Mouse (Mus musculus) hindbrain, postnatal 0 days (tissue): ENCODE measurements at regions not wholly inside any gene's neighbourhood (a gene's known extent, or its start where the extent isn't known, plus 50 kb on each side); places are given as distances from the start of the nearest gene placed in this dataset.
A peak's percentile ranks its signal among the peaks of the same experiment; 100 is the strongest.

ENCODE experiments used
- ATAC-seq: fragments of 200-750 bp; cut with Nextera tagmentation; 2 replicates; pipeline ENCODE4 v1.8.0; 2017; ENCODE audit warnings: mild to moderate bottlenecking, moderate TSS enrichment, moderate library complexity
- DNase-seq: peaks from one replicate; pipeline ENCODE4 v3.0.0-alpha.2; 2015; ENCODE audit warnings: low spot score
- H3K27ac ChIP-seq: fragments of 300-500 bp; sonication (generic); 2 replicates; pipeline ENCODE4 v1.5.1; 2014; ENCODE audit warnings: mild to moderate bottlenecking
- H3K27me3 ChIP-seq: fragments of 300-500 bp; sonication (generic); 2 replicates; pipeline ENCODE4 v1.6.1; 2014; ENCODE audit warnings: low read length, mixed read lengths; ENCODE audit not compliant: insufficient read depth
- H3K36me3 ChIP-seq: fragments of 300-500 bp; sonication (generic); 2 replicates; pipeline ENCODE4 v1.6.1; 2014; ENCODE audit warnings: low read length, mixed read lengths; ENCODE audit not compliant: insufficient read depth
- H3K4me1 ChIP-seq: fragments of 300-500 bp; sonication (generic); 2 replicates; pipeline ENCODE4 v1.6.1; 2014; ENCODE audit warnings: antibody characterized with exemption, low read length, mixed read lengths; ENCODE audit not compliant: insufficient read depth
- H3K4me2 ChIP-seq: fragments of 300-500 bp; sonication (generic); 2 replicates; pipeline ENCODE4 v1.6.1; 2014; ENCODE audit warnings: low read depth, mild to moderate bottlenecking, low read length, moderate library complexity, mixed read lengths
- H3K4me3 ChIP-seq: fragments of 300-500 bp; sonication (generic); 2 replicates; pipeline ENCODE4 v1.5.1; 2014; ENCODE audit warnings: low read length
- H3K9ac ChIP-seq: fragments of 300-500 bp; sonication (generic); replicated peaks from 2 replicates; pipeline ENCODE4 v1.6.1; 2014; ENCODE audit warnings: mild to moderate bottlenecking, low read length, moderate library complexity, mixed read lengths
- H3K9me3 ChIP-seq: fragments of 300-500 bp; sonication (generic); 2 replicates; pipeline ENCODE4 v1.6.1; 2016; ENCODE audit warnings: low read length, mixed read lengths
- CTCF ChIP-seq: IDR thresholded peaks from 2 replicates; pipeline ENCODE4 v1.5.1; 2016; ENCODE audit warnings: antibody characterized with exemption, control low read depth, low read depth
- WGBS: fragments of 180-500 bp; shearing (Covaris S2); extraction: QIAGEN DNeasy Blood & Tissue Kit; methylation state at CpG from one replicate; pipeline ENCODE4 v1.1.7; 2014; 5-methylcytosine and 5-hydroxymethylcytosine counted together

DNA sequence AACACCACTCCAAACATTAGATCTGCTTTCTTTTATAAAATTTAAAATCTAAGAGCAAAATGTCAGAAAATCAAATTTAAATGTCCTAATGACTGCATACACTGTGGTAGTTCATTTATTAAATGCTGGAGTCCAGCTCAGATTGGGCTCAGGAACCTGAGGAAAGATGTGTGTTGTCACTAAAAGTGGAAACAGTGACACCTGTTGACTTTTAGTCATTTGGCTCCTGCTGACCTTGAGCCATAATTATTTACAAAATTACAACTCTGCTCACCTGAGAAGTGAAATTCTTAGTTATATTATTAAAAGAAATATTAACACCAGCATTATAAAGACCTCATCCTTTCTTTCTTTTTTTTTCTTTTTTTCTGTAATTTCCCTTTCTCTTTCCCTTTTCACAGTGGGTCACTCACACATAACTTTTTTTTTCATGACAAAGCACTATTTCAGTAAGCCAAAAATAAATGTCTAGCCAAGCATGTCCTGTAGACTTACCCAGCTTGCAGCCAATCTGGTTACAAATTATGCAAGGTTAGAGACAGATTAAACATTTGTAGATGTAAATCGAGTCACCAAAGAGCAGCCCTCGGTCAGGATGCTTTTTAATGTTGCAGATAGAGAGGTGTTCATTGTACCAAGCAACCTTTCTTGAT is 288.9 kb upstream of the Tet2 start:
- H3K4me3 ChIP-seq: no peak overlapping the region
- DNase-seq (no peak), ATAC-seq (no peak)
- WGBS: 88% methylated on average over 2 of the region's 2 CpGs
- H3K27me3 ChIP-seq: no peaks in the 10 kb centered on the region
- no peaks in the 10 kb centered on the region for H3K9me3 ChIP-seq
- H3K4me2 ChIP-seq: no peak overlapping the region
- no peaks in the 10 kb centered on the region for H3K36me3 ChIP-seq
- H3K27ac ChIP-seq: no peak overlapping the region
- H3K4me1 ChIP-seq: no peaks in the 10 kb centered on the region
- TF ChIP-seq CTCF: no peak
- no peak overlapping the region for H3K9ac ChIP-seq

DNA sequence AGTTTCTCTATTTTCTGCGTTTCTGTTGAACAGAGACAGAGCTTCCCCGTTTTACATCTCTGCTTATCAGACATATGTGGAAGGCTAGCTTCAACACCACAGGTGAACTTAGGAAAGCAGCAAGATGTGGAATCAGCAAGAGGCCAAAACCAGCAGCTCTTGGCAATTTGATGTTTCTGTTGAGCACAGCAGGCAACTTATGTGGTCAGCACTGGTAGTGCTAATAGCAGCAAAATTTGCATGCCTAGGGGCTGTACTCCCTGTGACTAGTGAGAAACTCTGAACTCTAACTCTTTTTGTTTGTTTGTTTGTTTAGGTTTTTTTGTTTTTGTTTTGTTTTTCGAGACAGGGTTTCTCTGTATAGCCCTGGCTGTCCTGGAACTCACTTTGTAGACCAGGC is 289.5 kb upstream of the Tet2 start:
- no peak overlapping the region for H3K27ac ChIP-seq
- no peak overlapping the region for H3K4me3 ChIP-seq
- no peaks in the 10 kb centered on the region for H3K27me3 ChIP-seq
- WGBS: 81% methylated on average over 3 of the region's 3 CpGs
- H3K4me1 ChIP-seq: no peaks in the 10 kb centered on the region
- no peaks in the 10 kb centered on the region for H3K9me3 ChIP-seq
- no peak for TF ChIP-seq CTCF
- H3K4me2 ChIP-seq: no peak overlapping the region
- ATAC-seq (no peak), DNase-seq (no peak)
- H3K9ac ChIP-seq: no peak overlapping the region
- no peaks in the 10 kb centered on the region for H3K36me3 ChIP-seq

DNA sequence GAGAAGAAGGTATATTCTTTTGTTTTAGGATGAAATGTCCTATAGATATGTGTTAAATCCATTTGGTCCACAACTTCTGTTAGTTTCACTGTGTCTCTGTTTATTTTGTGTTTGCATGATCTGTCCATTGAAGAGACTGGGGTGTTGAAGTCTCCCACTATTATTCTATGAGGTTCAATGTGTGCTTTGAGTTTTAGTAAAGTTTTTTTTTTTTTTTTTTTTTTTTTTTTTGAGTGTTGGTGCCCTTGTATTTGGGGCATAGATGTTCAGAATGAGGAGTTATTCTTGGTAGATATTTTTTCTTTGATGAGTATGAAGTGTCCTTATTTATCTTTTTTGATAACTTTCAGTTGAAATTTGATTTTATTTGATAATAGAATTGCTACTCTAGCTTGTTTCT is 301.4 kb upstream of the Tet2 start:
- H3K36me3 ChIP-seq: no peaks in the 10 kb centered on the region
- no peaks in the 10 kb centered on the region for H3K4me1 ChIP-seq
- DNase-seq (no peak), ATAC-seq (no peak)
- TF ChIP-seq CTCF: no peak
- H3K4me2 ChIP-seq: no peak overlapping the region
- no peak overlapping the region for H3K27ac ChIP-seq
- H3K4me3 ChIP-seq: no peak overlapping the region
- H3K27me3 ChIP-seq: no peaks in the 10 kb centered on the region
- H3K9ac ChIP-seq: no peak overlapping the region
- no peaks in the 10 kb centered on the region for H3K9me3 ChIP-seq

DNA sequence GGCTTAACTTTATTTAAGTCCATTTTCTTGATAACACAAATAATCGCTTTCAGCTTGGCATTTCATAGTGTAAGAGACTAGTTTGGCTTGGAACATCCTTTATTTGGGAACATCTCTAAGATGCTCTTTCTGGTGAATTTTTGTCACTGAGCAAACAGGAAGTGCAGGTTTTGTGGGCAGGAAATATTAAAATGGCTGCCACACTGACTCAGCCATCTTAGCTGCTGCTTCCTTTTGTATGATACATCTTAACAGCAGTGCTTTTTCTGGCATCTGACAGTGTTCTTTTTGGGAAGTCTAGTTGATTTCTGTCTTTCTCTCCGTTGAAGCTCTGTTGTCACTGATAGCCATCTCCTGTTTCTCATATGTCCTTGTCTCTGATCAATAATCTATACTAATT is 329.4 kb upstream of the Tet2 start:
- ATAC-seq (no peak), DNase-seq (no peak)
- 89% methylated on average over 2 of the region's 2 CpGs for WGBS
- Histone ChIP-seq H3K27ac (no peak overlapping the region), H3K9me3 (no peaks in the 10 kb centered on the region), H3K27me3 (no peaks in the 10 kb centered on the region), H3K36me3 (no peaks in the 10 kb centered on the region), H3K9ac (no peak overlapping the region), H3K4me3 (no peak overlapping the region), H3K4me2 (no peak overlapping the region), H3K4me1 (0 out of 2 replicates have a peak, but pooled peaks cover 5% of the 10 kb centered on the region)
- TF ChIP-seq CTCF: no peak

DNA sequence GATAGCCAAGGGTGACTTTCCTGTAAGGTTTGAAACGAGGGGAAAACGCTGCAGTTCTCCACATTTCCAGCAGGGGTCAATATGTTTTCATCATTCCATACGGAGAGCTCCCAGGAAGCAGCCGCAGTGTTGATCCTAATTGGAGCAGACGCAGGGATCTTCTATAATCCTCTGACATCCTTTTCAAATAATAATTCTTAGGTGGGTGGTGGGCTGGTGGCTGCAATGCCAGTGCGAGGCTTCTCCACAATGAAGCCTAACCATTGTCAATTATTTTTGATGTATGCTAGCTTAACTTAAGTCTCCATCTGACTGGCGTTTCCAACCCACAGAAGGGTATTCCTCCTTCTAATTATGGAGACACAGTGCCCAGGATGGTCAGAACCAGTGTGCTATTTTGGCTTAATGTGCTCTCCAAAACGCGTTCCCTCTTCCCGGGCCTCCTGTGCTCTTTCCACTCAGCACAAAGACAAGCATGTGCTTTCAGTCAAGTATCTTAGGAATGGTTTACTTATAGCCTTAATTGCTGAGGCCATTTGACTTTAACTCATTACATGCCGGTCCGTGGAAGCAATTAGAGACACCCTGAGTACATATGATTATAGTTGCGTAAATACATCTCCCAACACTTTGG is 331.6 kb upstream of the Tet2 start:
- peak overlapping the region; percentile 63; the same call in 1 of the 2 replicates for H3K27ac ChIP-seq
- H3K9ac ChIP-seq: 0 out of 2 replicates have a peak overlapping the region, but pooled peaks have one; percentile 33
- H3K4me3 ChIP-seq: peak overlapping the region; percentile 18
- TF ChIP-seq CTCF: peak; percentile 90
- H3K27me3 ChIP-seq: no peaks in the 10 kb centered on the region
- H3K4me1 ChIP-seq: 0 out of 2 replicates have a peak, but pooled peaks cover 5% of the 10 kb centered on the region
- no peaks in the 10 kb centered on the region for H3K36me3 ChIP-seq
- ATAC-seq: peak; percentile 91
- DNase-seq: peak; percentile 94
- H3K4me2 ChIP-seq: peak overlapping the region; percentile 50
- H3K9me3 ChIP-seq: no peaks in the 10 kb centered on the region
- 11% methylated on average over 13 of the region's 13 CpGs for WGBS

DNA sequence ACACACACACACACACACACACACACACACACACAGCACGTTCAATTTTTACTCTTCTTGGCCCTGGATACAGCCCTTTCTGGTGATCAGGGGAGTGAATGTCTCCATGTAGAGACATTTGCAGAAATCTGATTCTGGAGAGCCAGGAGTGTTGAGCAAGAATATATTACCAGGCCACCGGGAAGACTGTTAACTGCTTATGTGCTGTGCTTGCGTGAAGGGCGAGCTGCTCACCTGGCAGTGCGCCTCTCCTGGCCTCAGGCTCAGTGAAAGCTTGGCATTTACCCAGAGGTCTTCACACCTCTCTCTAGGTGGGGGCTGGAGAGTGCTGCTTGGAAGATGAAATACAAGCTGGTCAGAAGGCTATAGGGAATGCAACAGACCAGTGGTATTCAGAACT is 332.4 kb upstream of the Tet2 start:
- no peaks in the 10 kb centered on the region for H3K9me3 ChIP-seq
- no peak overlapping the region for H3K4me3 ChIP-seq
- no peaks in the 10 kb centered on the region for H3K27me3 ChIP-seq
- H3K36me3 ChIP-seq: no peaks in the 10 kb centered on the region
- DNase-seq (peak; percentile 59), ATAC-seq (peak; percentile 65)
- H3K27ac ChIP-seq: 0 out of 2 replicates have a peak overlapping the region, but pooled peaks have one; percentile 63
- WGBS: 31% methylated on average over 5 of the region's 5 CpGs
- 0 out of 2 replicates have a peak, but pooled peaks cover 5% of the 10 kb centered on the region for H3K4me1 ChIP-seq
- no peak overlapping the region for H3K9ac ChIP-seq
- no peak for TF ChIP-seq CTCF
- H3K4me2 ChIP-seq: no peak overlapping the region

DNA sequence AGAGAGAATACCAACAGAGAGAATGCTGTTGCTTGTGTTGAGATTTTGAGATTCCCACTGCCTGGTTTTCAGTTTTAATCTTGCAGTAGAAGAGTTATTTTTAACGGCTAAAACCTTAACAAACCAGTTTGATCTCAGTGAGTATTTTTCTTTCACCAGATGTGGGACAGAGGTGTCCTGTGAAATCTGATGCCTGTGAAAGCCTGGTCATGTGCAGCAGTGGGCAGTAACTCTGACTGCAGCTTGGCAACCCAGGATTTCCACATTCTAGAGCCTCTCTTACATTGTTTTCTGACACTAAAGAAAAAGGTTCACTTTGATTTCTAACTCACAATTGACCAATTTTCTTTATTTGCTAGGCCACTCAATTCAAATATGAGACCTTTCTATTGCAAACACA is 335.7 kb upstream of the Tet2 start:
- ATAC-seq (no peak), DNase-seq (no peak)
- no peak overlapping the region for H3K9ac ChIP-seq
- no peak overlapping the region for H3K4me2 ChIP-seq
- 0 out of 2 replicates have a peak, but pooled peaks cover 5% of the 10 kb centered on the region for H3K4me1 ChIP-seq
- 38% methylated on average over 1 of the region's 1 CpGs for WGBS
- TF ChIP-seq CTCF: no peak
- H3K27me3 ChIP-seq: no peaks in the 10 kb centered on the region
- no peak overlapping the region for H3K27ac ChIP-seq
- no peaks in the 10 kb centered on the region for H3K9me3 ChIP-seq
- H3K36me3 ChIP-seq: no peaks in the 10 kb centered on the region
- H3K4me3 ChIP-seq: no peak overlapping the region
